Mouse (Mus musculus): ENCODE data around the gene Igf2bp2.

DNA sequence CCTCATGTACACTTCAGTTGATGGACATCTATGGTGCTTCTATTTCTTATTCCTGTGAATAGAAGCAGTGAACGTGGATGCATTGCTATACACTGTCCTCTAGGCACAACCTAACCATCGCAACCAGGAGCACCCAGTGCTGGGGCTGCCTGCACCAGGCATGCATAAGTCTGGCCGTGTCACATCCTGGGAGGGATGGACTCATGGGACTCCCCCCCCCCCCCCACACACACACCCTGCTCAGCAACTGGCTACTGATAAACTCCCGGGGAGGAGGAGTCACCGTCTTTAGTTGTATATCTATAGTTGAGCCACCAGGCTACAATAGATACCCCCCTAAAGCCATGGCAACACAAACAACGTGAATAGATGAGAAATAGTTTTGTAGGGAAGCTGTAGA, 105.6 kb downstream of the Igf2bp2 start:
- TF ChIP-seq CTCF (IDR thresholded peaks at IDR 0.05; ENCODE audit: control insufficient read depth, insufficient read depth, insufficient read length) (no peak), MAX (IDR thresholded peaks at IDR 0.05) (no peak), USF1 (IDR thresholded peaks at IDR 0.05; ENCODE audit: low read depth) (no peak), CEBPB (IDR thresholded peaks at IDR 0.05; ENCODE audit: low read depth) (no peak), MYOG (IDR thresholded peaks at IDR 0.05; ENCODE audit: control insufficient read depth, extremely low read depth, insufficient read length) (no peak), FOSL1 (IDR thresholded peaks at IDR 0.05; ENCODE audit: insufficient read depth, low read length, poor library complexity, severe bottlenecking) (no peak), MYOD1 (IDR thresholded peaks at IDR 0.05; ENCODE audit: control insufficient read depth, insufficient read length, low read depth) (no peak)

Measured in C2C12 (cell line).